Mouse (Mus musculus) hindbrain, postnatal 0 days (tissue): ENCODE data around the gene Aldh3a1. TPM values are rescaled to one million over a fixed set of nuclear protein-coding genes. Genes with fewer than 3 reads are reported as not detected.
A peak's percentile ranks its signal among the peaks of the same experiment; 100 is the strongest.

Experiments used
- ATAC-seq: fragments of 200-750 bp; cut with Nextera tagmentation; 2 replicates; pipeline ENCODE4 v1.8.0; 2017; ENCODE audit warnings: mild to moderate bottlenecking, moderate TSS enrichment, moderate library complexity
- DNase-seq: peaks from one replicate; pipeline ENCODE4 v3.0.0-alpha.2; 2015; ENCODE audit warnings: low spot score
- H3K27ac ChIP-seq: fragments of 300-500 bp; sonication (generic); 2 replicates; pipeline ENCODE4 v1.5.1; 2014; ENCODE audit warnings: mild to moderate bottlenecking
- H3K27me3 ChIP-seq: fragments of 300-500 bp; sonication (generic); 2 replicates; pipeline ENCODE4 v1.6.1; 2014; ENCODE audit warnings: low read length, mixed read lengths; ENCODE audit not compliant: insufficient read depth
- H3K36me3 ChIP-seq: fragments of 300-500 bp; sonication (generic); 2 replicates; pipeline ENCODE4 v1.6.1; 2014; ENCODE audit warnings: low read length, mixed read lengths; ENCODE audit not compliant: insufficient read depth
- H3K4me1 ChIP-seq: fragments of 300-500 bp; sonication (generic); 2 replicates; pipeline ENCODE4 v1.6.1; 2014; ENCODE audit warnings: antibody characterized with exemption, low read length, mixed read lengths; ENCODE audit not compliant: insufficient read depth
- H3K4me2 ChIP-seq: fragments of 300-500 bp; sonication (generic); 2 replicates; pipeline ENCODE4 v1.6.1; 2014; ENCODE audit warnings: low read depth, mild to moderate bottlenecking, low read length, moderate library complexity, mixed read lengths
- H3K4me3 ChIP-seq: fragments of 300-500 bp; sonication (generic); 2 replicates; pipeline ENCODE4 v1.5.1; 2014; ENCODE audit warnings: low read length
- H3K9ac ChIP-seq: fragments of 300-500 bp; sonication (generic); replicated peaks from 2 replicates; pipeline ENCODE4 v1.6.1; 2014; ENCODE audit warnings: mild to moderate bottlenecking, low read length, moderate library complexity, mixed read lengths
- H3K9me3 ChIP-seq: fragments of 300-500 bp; sonication (generic); 2 replicates; pipeline ENCODE4 v1.6.1; 2016; ENCODE audit warnings: low read length, mixed read lengths
- CTCF ChIP-seq: IDR thresholded peaks from 2 replicates; pipeline ENCODE4 v1.5.1; 2016; ENCODE audit warnings: antibody characterized with exemption, control low read depth, low read depth
- WGBS: fragments of 180-500 bp; shearing (Covaris S2); extraction: QIAGEN DNeasy Blood & Tissue Kit; methylation state at CpG from one replicate; pipeline ENCODE4 v1.1.7; 2014; 5-methylcytosine and 5-hydroxymethylcytosine counted together
- polyA plus RNA-seq: library from polyadenylated mRNA; unstranded; fragments of >200 nt; fragmentation: Nextera tagmentation; extraction: Ambion mirVana; gene quantifications from 2 replicates; pipeline ENCODE4 v1.2.1, GENCODE M21; 2015
- total RNA-seq: library from RNA; depleted of rRNA; stranded (reverse); fragments of >200 nt; gene quantifications from 2 replicates; pipeline ENCODE4 v1.2.3, GENCODE M21; 2014

Gene Aldh3a1
- total and polyA plus RNA-seq, 2 experiments from 2014 or later: 0.63 to 0.94 TPM

- no peak for TF ChIP-seq CTCF
- Histone ChIP-seq H3K4me2 (no peak overlapping the region), H3K4me1 (no peaks in the 10 kb centered on the region), H3K27ac (no peak overlapping the region), H3K9ac (no peak overlapping the region), H3K27me3 (no peaks in the 10 kb centered on the region), H3K36me3 (no peaks in the 10 kb centered on the region), H3K9me3 (no peaks in the 10 kb centered on the region), H3K4me3 (no peak overlapping the region)
- 92% methylated on average over 9 of the region's 10 CpGs for WGBS
- DNase-seq: no peak
- ATAC-seq: no peak
These were observed 2.0 kb upstream of the Aldh3a1 start for GRCm38 (mm10) chr11:61205167-61205950.

- no peak for DNase-seq
- H3K4me1 ChIP-seq: no peaks in the 10 kb centered on the region
- no peak overlapping the region for H3K4me3 ChIP-seq
- H3K36me3 ChIP-seq: no peaks in the 10 kb centered on the region
- H3K9ac ChIP-seq: no peak overlapping the region
- ATAC-seq: no peak
- H3K27me3 ChIP-seq: no peaks in the 10 kb centered on the region
- no peak for TF ChIP-seq CTCF
- no peaks in the 10 kb centered on the region for H3K9me3 ChIP-seq
- WGBS: 86% methylated on average over 3 of the region's 3 CpGs
- no peak overlapping the region for H3K4me2 ChIP-seq
- H3K27ac ChIP-seq: no peak overlapping the region
These were observed 1.2 kb upstream of the Aldh3a1 start for GRCm38 (mm10) chr11:61206136-61206535.

GRCm38 (mm10) chr11:61208316-61208715 is 979 bp downstream of the Aldh3a1 start:
- H3K9ac ChIP-seq: no peak overlapping the region
- no peak for TF ChIP-seq CTCF
- no peak overlapping the region for H3K4me3 ChIP-seq
- WGBS: 78% methylated on average over 10 of the region's 10 CpGs
- no peak overlapping the region for H3K27ac ChIP-seq
- no peaks in the 10 kb centered on the region; the same call in 1 of the 2 replicates for H3K27me3 ChIP-seq
- ATAC-seq (no peak), DNase-seq (no peak)
- no peaks in the 10 kb centered on the region for H3K36me3 ChIP-seq
- H3K4me1 ChIP-seq: no peaks in the 10 kb centered on the region
- no peaks in the 10 kb centered on the region for H3K9me3 ChIP-seq
- no peak overlapping the region for H3K4me2 ChIP-seq

DNA sequence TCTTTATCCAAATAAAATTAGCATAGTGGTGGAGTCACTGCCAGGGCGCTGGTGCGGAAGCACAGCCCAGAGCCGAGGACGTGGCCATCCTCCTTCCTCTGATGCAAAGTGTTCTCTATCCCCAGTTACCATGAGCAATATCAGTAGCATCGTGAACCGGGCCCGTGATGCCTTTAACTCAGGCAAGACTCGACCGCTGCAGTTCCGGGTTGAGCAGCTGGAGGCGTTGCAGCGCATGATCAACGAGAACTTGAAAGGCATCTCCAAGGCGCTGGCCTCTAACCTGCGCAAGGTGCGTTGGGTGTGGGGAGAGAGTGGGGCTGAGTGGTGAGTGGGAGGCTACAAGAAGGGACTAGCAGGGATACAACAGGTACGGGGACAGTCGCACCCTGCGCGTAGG is 4.8 kb downstream of the Aldh3a1 start:
- H3K4me1 ChIP-seq: no peaks in the 10 kb centered on the region
- H3K4me2 ChIP-seq: no peak overlapping the region
- WGBS: 42% methylated on average over 20 of the region's 20 CpGs

DNA sequence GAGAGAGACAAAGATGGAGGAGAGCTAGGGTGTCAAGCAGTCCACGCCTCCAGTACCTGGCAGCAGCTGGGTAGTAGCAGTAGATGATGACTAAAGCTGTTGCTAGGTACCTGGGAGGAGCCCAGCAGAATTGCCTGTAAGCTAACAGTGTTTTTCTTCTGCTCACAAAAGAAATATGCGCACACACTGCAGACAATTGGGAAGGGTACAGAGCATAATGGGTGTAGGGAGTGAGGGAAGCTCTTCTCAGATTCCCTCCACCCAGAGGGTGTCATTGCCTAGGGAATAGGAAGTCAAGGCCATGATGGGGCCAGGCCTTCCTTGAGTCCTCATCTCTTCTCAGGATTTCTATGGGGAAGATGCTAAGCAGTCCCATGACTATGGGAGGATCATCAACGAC is 8.6 kb downstream of the Aldh3a1 start:
- 87% methylated on average over 3 of the region's 3 CpGs for WGBS
- no peaks in the 10 kb centered on the region for H3K9me3 ChIP-seq
- TF ChIP-seq CTCF: no peak
- no peak overlapping the region for H3K4me2 ChIP-seq
- no peaks in the 10 kb centered on the region for H3K36me3 ChIP-seq
- H3K4me3 ChIP-seq: no peak overlapping the region
- H3K9ac ChIP-seq: no peak overlapping the region
- no peaks in the 10 kb centered on the region for H3K4me1 ChIP-seq
- no peak overlapping the region for H3K27ac ChIP-seq
- no peaks in the 10 kb centered on the region; the same call in 1 of the 2 replicates for H3K27me3 ChIP-seq
- DNase-seq (no peak), ATAC-seq (no peak)

More for the DNA sequence above, 4.8 kb downstream of the Aldh3a1 start:
- no peak for DNase-seq
- no peak overlapping the region for H3K9ac ChIP-seq
- H3K27me3 ChIP-seq: no peaks in the 10 kb centered on the region; the same call in 1 of the 2 replicates
- no peak for ATAC-seq
- no peaks in the 10 kb centered on the region for H3K36me3 ChIP-seq
- H3K4me3 ChIP-seq: no peak overlapping the region
- H3K9me3 ChIP-seq: no peaks in the 10 kb centered on the region
- TF ChIP-seq CTCF: peak; percentile 26; the same call in 1 of the 2 replicates
- no peak overlapping the region for H3K27ac ChIP-seq

DNA sequence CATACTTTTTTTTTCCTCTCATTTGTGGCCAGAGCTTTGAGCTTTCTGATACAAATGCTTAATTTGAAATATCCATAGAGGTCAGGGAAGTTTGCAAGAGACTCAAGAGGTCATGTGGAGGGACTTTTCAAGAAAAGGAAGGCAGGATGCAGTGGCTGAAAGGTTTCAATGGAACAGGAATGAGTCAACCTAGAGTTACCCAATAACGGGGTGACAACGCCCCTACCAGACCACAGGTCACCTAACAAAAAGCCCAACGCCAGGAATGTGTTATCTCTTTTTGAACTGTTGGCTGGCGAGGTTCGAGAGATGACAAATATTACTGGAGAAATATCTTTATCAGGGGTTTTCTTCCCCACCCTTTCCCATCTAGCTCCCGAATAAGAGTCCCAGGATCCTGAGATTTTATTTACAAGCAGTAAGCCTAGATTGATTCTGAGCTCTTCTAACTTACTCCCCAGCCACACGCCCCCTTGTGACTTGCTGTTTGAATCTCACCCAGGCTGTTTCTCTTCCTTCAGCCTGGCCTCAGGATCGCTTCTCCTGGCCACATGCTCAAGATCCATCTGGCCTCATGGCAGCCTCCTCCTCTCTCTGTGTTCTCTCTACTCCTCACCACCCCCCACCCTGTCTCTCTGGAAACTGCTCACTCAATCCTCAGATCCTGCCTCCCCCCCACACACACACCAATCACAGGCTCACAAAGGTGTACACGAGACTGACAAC is 13.0 kb downstream of the Aldh3a1 start:
- TF ChIP-seq CTCF: peak; percentile 29
- peak; percentile 41 for DNase-seq
- H3K9ac ChIP-seq: no peak overlapping the region
- ATAC-seq: no peak
- H3K4me3 ChIP-seq: no peak overlapping the region
- H3K27ac ChIP-seq: no peak overlapping the region
- no peaks in the 10 kb centered on the region for H3K9me3 ChIP-seq
- no peaks in the 10 kb centered on the region for H3K36me3 ChIP-seq
- no peaks in the 10 kb centered on the region for H3K27me3 ChIP-seq
- WGBS: 65% methylated on average over 9 of the region's 9 CpGs
- no peaks in the 10 kb centered on the region for H3K4me1 ChIP-seq
- no peak overlapping the region for H3K4me2 ChIP-seq
